Mouse (Mus musculus) limb, embryonic 14.5 days (tissue): ENCODE results near the gene Olfr1394. TPM values are rescaled to one million over a fixed set of nuclear protein-coding genes. Genes with fewer than 3 reads are reported as not detected.
"Not testable (repeated sequence)": the region's sequence is repeated elsewhere in the genome, so short reads cannot be mapped to it uniquely, and the experiment has no call there.

Experiments used
- ATAC-seq: fragments of 200-750 bp; cut with Nextera tagmentation; 2 replicates; pipeline ENCODE4 v1.8.0; 2017; ENCODE audit warnings: low read depth, moderate number of reproducible peaks, moderate TSS enrichment; ENCODE audit not compliant: low FRiP score
- DNase-seq: peaks from one replicate; pipeline ENCODE4 v3.0.0-alpha.2; 2015; ENCODE audit warnings: low spot score
- H3K27ac ChIP-seq: fragments of 300-500 bp; sonication (generic); replicated peaks from 2 replicates; pipeline ENCODE4 v1.5.1; 2014; ENCODE audit warnings: low read depth, mild to moderate bottlenecking, low read length, moderate library complexity, mixed read lengths
- H3K27me3 ChIP-seq: fragments of 300-500 bp; sonication (generic); 2 replicates; pipeline ENCODE4 v1.6.1; 2014; ENCODE audit warnings: low read length, mixed read lengths; ENCODE audit not compliant: control insufficient read depth, insufficient read depth
- H3K36me3 ChIP-seq: fragments of 300-500 bp; sonication (generic); 2 replicates; pipeline ENCODE4 v1.6.1; 2014; ENCODE audit warnings: mild to moderate bottlenecking, low read length, moderate library complexity, mixed read lengths; ENCODE audit not compliant: control insufficient read depth, insufficient read depth
- H3K4me1 ChIP-seq: fragments of 300-500 bp; sonication (generic); 2 replicates; pipeline ENCODE4 v1.6.1; 2014; ENCODE audit warnings: antibody characterized with exemption, low read length, mixed read lengths; ENCODE audit not compliant: control insufficient read depth, insufficient read depth
- H3K4me2 ChIP-seq: fragments of 300-500 bp; sonication (generic); replicated peaks from 2 replicates; pipeline ENCODE4 v1.6.1; 2014; ENCODE audit warnings: low read depth, mild to moderate bottlenecking, low read length, moderate library complexity; ENCODE audit not compliant: severe bottlenecking
- H3K4me3 ChIP-seq: fragments of 300-500 bp; sonication (generic); replicated peaks from 2 replicates; pipeline ENCODE4 v1.5.1; 2014; ENCODE audit warnings: low read length
- H3K9ac ChIP-seq: fragments of 300-500 bp; sonication (generic); 2 replicates; pipeline ENCODE4 v1.6.1; 2014; ENCODE audit warnings: mild to moderate bottlenecking, low read depth, low read length, moderate library complexity; ENCODE audit not compliant: severe bottlenecking
- H3K9me3 ChIP-seq: fragments of 300-500 bp; sonication (generic); 2 replicates; pipeline ENCODE4 v1.6.1; 2016; ENCODE audit warnings: low read length; ENCODE audit not compliant: control insufficient read depth
- POLR2A ChIP-seq: fragments of 200-500 bp; IDR thresholded peaks from 2 replicates; pipeline ENCODE4 v1.8.0; 2012; ENCODE audit warnings: inconsistent platforms, mild to moderate bottlenecking, moderate library complexity, borderline replicate concordance; ENCODE audit not compliant: insufficient read depth, insufficient read length; ENCODE audit errors: extremely low read depth
- WGBS: fragments of 180-500 bp; shearing (Covaris S2); extraction: QIAGEN DNeasy Blood & Tissue Kit; methylation state at CpG from one replicate; pipeline ENCODE4 v1.1.7; 2014; 5-methylcytosine and 5-hydroxymethylcytosine counted together
- polyA plus RNA-seq, 2 experiments: library from polyadenylated mRNA; depleted of rRNA in 1 of 2; stranded (reverse) in 1 of 2; unstranded in 1 of 2; fragments of >200 nt; fragmentation: Nextera tagmentation in 1 of 2; extraction: Ambion mirVana in 1 of 2; gene quantifications; 2 replicates each; pipeline versions ENCODE4 v1.2.1 to v1.2.3; 2012 to 2014

Olfr1394 gene
- polyA plus RNA-seq, 2 experiments: not detected

DNA sequence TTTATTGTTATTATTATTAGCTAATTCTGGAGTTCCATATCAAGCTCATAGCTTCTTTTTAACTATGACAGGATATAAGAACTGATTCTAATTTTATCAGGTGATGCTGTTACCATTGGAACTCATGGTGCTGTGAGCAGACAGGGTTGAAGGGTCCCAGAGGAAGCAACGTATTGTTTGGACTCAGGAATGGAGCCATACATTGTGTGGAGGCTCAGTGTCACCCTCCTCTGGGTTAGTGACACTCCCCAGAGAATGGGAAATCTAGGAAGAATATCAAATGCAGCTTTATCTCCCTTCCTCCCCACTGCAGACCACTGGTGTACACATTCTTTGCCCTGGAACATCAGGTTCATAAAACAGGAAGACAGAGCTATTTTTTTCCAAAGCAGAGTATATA is 29.0 kb downstream of the Olfr1394 start:
- Histone ChIP-seq H3K9ac (no peak overlapping the region), H3K4me2 (no peak overlapping the region), H3K27ac (no peak overlapping the region), H3K4me3 (no peak overlapping the region), H3K9me3 (no peaks in the 10 kb centered on the region), H3K36me3 (no peaks in the 10 kb centered on the region), H3K27me3 (no peaks in the 10 kb centered on the region), H3K4me1 (no peaks in the 10 kb centered on the region)
- DNase-seq (no peak), ATAC-seq (no peak)
- TF ChIP-seq POLR2A: no peak
- WGBS: 77% methylated on average over 1 of the region's 1 CpGs

DNA sequence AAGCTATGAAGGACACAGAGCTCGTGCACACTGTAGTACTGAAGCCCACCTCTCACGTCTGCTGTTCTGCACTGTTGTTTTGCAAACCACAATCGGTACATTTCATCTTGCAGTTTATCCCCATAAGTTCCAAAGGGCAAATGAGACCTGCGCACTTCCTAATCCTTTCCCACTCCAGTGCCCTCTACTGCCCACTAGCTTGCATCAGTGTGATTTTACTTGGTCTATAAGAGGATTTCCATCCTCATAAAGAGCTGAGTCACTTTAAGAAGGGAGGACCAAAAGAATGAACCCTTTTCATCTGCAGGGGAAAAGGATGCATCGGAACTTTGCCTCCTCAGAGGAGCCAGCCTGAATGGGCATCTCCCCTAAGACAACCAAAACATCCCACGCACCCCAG is 32.3 kb downstream of the Olfr1394 start:
- no peak overlapping the region for H3K4me2 ChIP-seq

DNA sequence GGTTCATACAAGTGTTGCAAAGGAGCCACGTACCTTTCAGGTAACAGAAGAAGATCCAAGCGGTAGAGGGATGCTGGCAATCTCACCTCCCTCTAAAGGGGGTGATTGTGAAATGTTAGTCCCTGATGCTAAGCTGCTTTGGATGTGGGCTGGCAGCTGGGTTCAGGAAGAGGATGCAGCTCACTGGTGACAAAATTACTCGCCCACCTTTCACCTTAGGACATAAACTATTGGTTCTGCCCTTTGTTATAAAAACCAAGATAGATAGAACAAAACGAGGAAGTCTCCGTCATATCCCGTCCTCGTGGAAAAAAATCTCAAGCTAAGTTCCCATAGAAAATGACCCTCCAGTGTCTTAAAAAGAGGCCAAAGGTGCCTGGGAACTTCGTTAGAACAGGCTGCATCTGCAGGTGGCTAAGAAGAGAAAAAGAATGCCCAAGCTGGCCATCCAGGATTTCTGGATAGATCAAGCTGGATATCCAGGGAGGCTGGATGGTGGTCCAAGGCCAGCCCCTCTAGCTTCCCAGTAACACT is 32.8 kb downstream of the Olfr1394 start, which contains the start of gene Btnl9:
Btnl9 (minus strand) TSS at position 205 of the 534 bp plus-strand sequence.
- ATAC-seq: no peak
- no peaks in the 10 kb centered on the region for H3K36me3 ChIP-seq
- no peak for DNase-seq
- no peak within 1 kb of the TSS for H3K4me3 ChIP-seq
- H3K9ac ChIP-seq: no peak within 1 kb of the TSS
- TF ChIP-seq POLR2A: no peak
- H3K27ac ChIP-seq: no peak within 1 kb of the TSS
- no peak within 1 kb of the TSS for H3K4me2 ChIP-seq
- H3K27me3 ChIP-seq: no peaks in the 10 kb centered on the region
- no peaks in the 10 kb centered on the region for H3K9me3 ChIP-seq
- H3K4me1 ChIP-seq: no peaks in the 10 kb centered on the region
- WGBS: 76% methylated on average over 8 of the region's 8 CpGs

More for the DNA sequence above, 32.3 kb downstream of the Olfr1394 start:
- H3K4me1 ChIP-seq: no peaks in the 10 kb centered on the region
- H3K4me3 ChIP-seq: no peak overlapping the region
- no peak overlapping the region for H3K9ac ChIP-seq
- ATAC-seq: no peak
- H3K9me3 ChIP-seq: no peaks in the 10 kb centered on the region
- DNase-seq: no peak
- H3K27me3 ChIP-seq: no peaks in the 10 kb centered on the region
- 83% methylated on average over 6 of the region's 6 CpGs for WGBS
- H3K36me3 ChIP-seq: no peaks in the 10 kb centered on the region
- no peak for TF ChIP-seq POLR2A
- no peak overlapping the region for H3K27ac ChIP-seq

- ATAC-seq (no peak), DNase-seq (no peak)
- 77% methylated on average over 10 of the region's 10 CpGs for WGBS
- Histone ChIP-seq H3K27me3 (no peaks in the 10 kb centered on the region), H3K9me3 (no peaks in the 10 kb centered on the region), H3K4me1 (no peaks in the 10 kb centered on the region), H3K36me3 (no peaks in the 10 kb centered on the region), H3K4me2 (no peak overlapping the region), H3K4me3 (no peak overlapping the region), H3K9ac (no peak overlapping the region), H3K27ac (no peak overlapping the region)
- TF ChIP-seq POLR2A: no peak
Measured at GRCm38 (mm10) chr11:49187701-49188100, 33.5 kb downstream of the Olfr1394 start.

DNA sequence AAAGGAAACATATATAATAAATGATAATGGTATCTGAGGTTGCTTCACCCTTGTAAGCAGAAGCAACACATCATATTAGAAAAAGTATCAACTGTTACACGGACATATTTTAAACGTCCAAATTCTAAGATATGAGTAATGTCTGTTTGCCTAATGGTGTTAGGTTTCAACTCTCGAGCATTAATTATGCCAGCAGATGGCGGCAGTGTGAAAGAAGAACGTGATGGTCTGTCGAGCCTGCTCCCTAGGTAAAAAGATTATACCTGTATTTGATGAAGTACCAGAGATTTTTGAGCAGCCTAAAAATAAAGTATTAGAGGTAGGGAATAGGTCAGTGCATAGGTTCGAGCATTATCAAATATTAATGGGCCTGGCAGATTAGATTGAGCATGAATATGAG is 35.6 kb downstream of the Olfr1394 start:
- no peak overlapping the region for H3K4me3 ChIP-seq
- no peak for TF ChIP-seq POLR2A
- 3% methylated on average over 7 of the region's 7 CpGs for WGBS
- no peaks in the 10 kb centered on the region for H3K36me3 ChIP-seq
- H3K4me1 ChIP-seq: no peaks in the 10 kb centered on the region
- H3K4me2 ChIP-seq: no peak overlapping the region
- H3K27me3 ChIP-seq: no peaks in the 10 kb centered on the region
- no peaks in the 10 kb centered on the region for H3K9me3 ChIP-seq
- H3K27ac ChIP-seq: no peak overlapping the region
- no peak overlapping the region for H3K9ac ChIP-seq
- ATAC-seq (no peak), DNase-seq (peak; percentile 58)

DNA sequence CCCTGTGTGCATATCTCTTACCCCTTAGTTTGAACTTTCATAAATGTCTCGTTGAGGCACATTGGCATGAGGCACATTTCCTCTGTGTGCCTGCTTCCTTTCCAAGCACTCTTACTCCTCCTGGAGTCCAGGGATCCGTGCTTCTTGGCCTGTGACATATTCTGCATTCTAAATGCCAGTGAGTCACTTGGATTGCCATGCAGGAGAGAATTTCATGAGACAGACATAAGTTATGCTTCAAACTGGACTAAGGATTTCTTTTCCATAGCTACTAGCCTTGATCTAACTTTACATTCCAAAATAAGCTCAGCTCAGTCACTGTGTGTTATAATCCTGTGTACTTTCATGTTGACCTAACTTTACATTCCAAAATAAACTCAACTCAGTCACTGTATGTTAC is 36.9 kb downstream of the Olfr1394 start:
- H3K36me3 ChIP-seq: no peaks in the 10 kb centered on the region
- no peak for DNase-seq
- H3K4me1 ChIP-seq: no peaks in the 10 kb centered on the region
- H3K27ac ChIP-seq: no peak overlapping the region
- H3K4me3 ChIP-seq: no peak overlapping the region
- H3K4me2 ChIP-seq: no peak overlapping the region
- TF ChIP-seq POLR2A: no peak
- 63% methylated on average over 2 of the region's 2 CpGs for WGBS
- no peaks in the 10 kb centered on the region for H3K27me3 ChIP-seq
- no peak for ATAC-seq
- H3K9ac ChIP-seq: no peak overlapping the region
- no peaks in the 10 kb centered on the region for H3K9me3 ChIP-seq

DNA sequence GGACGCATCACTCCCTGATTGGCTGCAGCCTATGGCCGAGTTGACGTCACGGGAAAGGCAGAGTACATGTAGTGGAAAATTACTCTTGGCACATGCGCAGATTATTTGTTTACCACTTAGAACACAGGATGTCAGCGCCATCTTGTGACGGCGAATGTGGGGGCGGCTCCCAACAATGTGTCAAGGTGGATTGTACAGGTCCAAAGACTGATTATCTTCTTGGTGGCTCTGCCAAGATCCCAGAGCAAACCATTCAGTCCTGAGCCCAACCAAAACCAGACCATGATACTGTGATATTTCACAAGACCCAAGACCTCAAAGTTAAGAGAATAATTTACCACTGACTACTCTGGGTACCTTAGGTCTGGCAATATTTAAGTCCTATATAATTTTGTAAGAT is 40.6 kb downstream of the Olfr1394 start:
- ATAC-seq, H3K36me3 ChIP-seq, H3K9me3 ChIP-seq, DNase-seq, H3K9ac ChIP-seq, H3K27me3 ChIP-seq, H3K4me2 ChIP-seq, H3K27ac ChIP-seq, H3K4me1 ChIP-seq, H3K4me3 ChIP-seq: not testable (repeated sequence)
- 97% methylated on average over 9 of the region's 9 CpGs for WGBS
